In genomic region chr7:65180694-65181093, GRCm38 (mm10) we compare ENCODE assay signal across 28 mouse cellular contexts. TPM values are rescaled to one million over a fixed set of nuclear protein-coding genes. Genes with fewer than 3 reads are reported as not detected.
DNase-seq lines count a peak whose midpoint lies in the region; ATAC-seq and TF ChIP-seq lines count a peak whose summit lies in the region.
"Had no signal": no experiment of that assay in that cellular context is flagged by ENCODE, and none has a peak within 500 bp of the region (broad histone marks: within the 10 kb centered on the region; RNA-seq: fewer than 3 reads in every experiment).

No protein-coding gene starts in this region.

- ATAC-seq in hindbrain, embryonic 15.5 days (ENCODE audit: low FRiP score, low read depth) = 0 out of 2 replicates have a peak, but pooled peaks have one; percentile 15
- no peak for ATAC-seq in midbrain, postnatal 0 days (ENCODE audit: low FRiP score)
- ATAC-seq: activated CD4-positive, CD25-positive, alpha-beta regulatory T cell, adult 4 months; forebrain, embryonic 16.5 days; intestine, embryonic 15.5 days had no signal

- no peak overlapping the region for H3K4me2 ChIP-seq in hindbrain, embryonic 15.5 days
- no peak overlapping the region for H3K4me2 ChIP-seq in midbrain, postnatal 0 days (ENCODE audit: low read depth, low read length, poor library complexity, severe bottlenecking)
- H3K4me2 ChIP-seq: intestine, embryonic 15.5 days; limb, embryonic 13.5 days; lung, embryonic 14.5 days had no signal

- no peak overlapping the region for H3K27ac ChIP-seq in hindbrain, embryonic 15.5 days (replicated peaks)
- H3K27ac ChIP-seq in midbrain, postnatal 0 days (ENCODE audit: low read depth, low read length) = no peak overlapping the region
- no peak overlapping the region for H3K27ac ChIP-seq in limb, embryonic 10.5 days
- no peak overlapping the region for H3K27ac ChIP-seq in heart, adult 2 months
- H3K27ac ChIP-seq: forebrain, embryonic 10.5 days; heart, embryonic 10.5 days; intestine, embryonic 15.5 days; limb, embryonic 13.5 days; liver, embryonic 14.5 days had no signal

- no peaks in the 10 kb centered on the region for H3K27me3 ChIP-seq in hindbrain, embryonic 15.5 days
- no peaks in the 10 kb centered on the region for H3K27me3 ChIP-seq in midbrain, postnatal 0 days (ENCODE audit: insufficient read depth, low read length)
- H3K27me3 ChIP-seq in limb, embryonic 10.5 days (ENCODE audit: low read depth, poor library complexity, severe bottlenecking) = no peaks in the 10 kb centered on the region
- no peaks in the 10 kb centered on the region for H3K27me3 ChIP-seq in heart, adult 2 months (ENCODE audit: control insufficient read depth, insufficient read depth, low read length)
- H3K27me3 ChIP-seq: intestine, embryonic 15.5 days; limb, embryonic 13.5 days had no signal

- no peak overlapping the region for H3K4me3 ChIP-seq in hindbrain, embryonic 15.5 days
- H3K4me3 ChIP-seq in midbrain, postnatal 0 days (ENCODE audit: low read depth, low read length) = no peak overlapping the region
- H3K4me3 ChIP-seq in limb, embryonic 10.5 days = no peak overlapping the region
- no peak overlapping the region for H3K4me3 ChIP-seq in heart, adult 2 months
- H3K4me3 ChIP-seq: forebrain, embryonic 10.5 days; heart, embryonic 10.5 days; intestine, embryonic 15.5 days; limb, embryonic 13.5 days; myocyte had no signal

- peak; percentile 51 for DNase-seq in embryo, embryonic 10.5 days (ENCODE audit: low spot score)
- DNase-seq in embryo, embryonic 11.5 days (ENCODE audit: low read depth, low spot score) = peak; percentile 8
- DNase-seq in midbrain, postnatal 0 days (ENCODE audit: low spot score) = peak; percentile 10
- DNase-seq in layer of hippocampus, adult 9-10 months (ENCODE audit: low spot score) = no peak
- no peak for DNase-seq in limb, embryonic 10.5 days (ENCODE audit: low spot score)
- DNase-seq in Muller cell, postnatal 12 days (ENCODE audit: inconsistent ontology term) = no peak
- DNase-seq in heart, adult 2 months = no peak
- DNase-seq: adrenal gland, adult 8-10 months; cerebellum, adult 18-20 months; cerebellum, postnatal 25 days; gastrocnemius, postnatal 25 days; heart, postnatal 4 days; kidney, adult 8-10 months; kidney, postnatal 10 days; lung, embryonic 14.5 days; lung, postnatal 36 days; thymus, postnatal 14 days had no signal

- no peak for TF ChIP-seq POLR2A in heart, adult 2 months (IDR thresholded peaks at IDR 0.05; ENCODE audit: insufficient read depth, low read depth, low read length)

- H3K9me3 ChIP-seq in hindbrain, embryonic 15.5 days = no peaks in the 10 kb centered on the region
- H3K9me3 ChIP-seq in midbrain, postnatal 0 days (ENCODE audit: low read length) = no peaks in the 10 kb centered on the region
- no peaks in the 10 kb centered on the region for H3K9me3 ChIP-seq in limb, embryonic 10.5 days (replicated peaks)
- H3K9me3 ChIP-seq: forebrain, embryonic 10.5 days; heart, embryonic 10.5 days; intestine, embryonic 15.5 days; limb, embryonic 13.5 days had no signal

- intact Hi-C loops in heart, adult 2 months (cut with DNase I) = no loop called here

- TF ChIP-seq EP300 in heart, adult 2 months (IDR thresholded peaks at IDR 0.05; ENCODE audit: insufficient read depth, low read depth, low read length) = no peak

- H3K79me2 ChIP-seq in heart, adult 2 months (replicated peaks; ENCODE audit: control insufficient read depth, insufficient read depth, low read length) = no peaks in the 10 kb centered on the region

- TF ChIP-seq CTCF in midbrain, postnatal 0 days (IDR thresholded peaks at IDR 0.05) = no peak
- TF ChIP-seq CTCF in heart, adult 2 months (IDR thresholded peaks at IDR 0.05) = no peak

- 22% methylated on average over 5 of the region's 5 CpGs for WGBS in hindbrain, embryonic 15.5 days
- WGBS in midbrain, postnatal 0 days = 28% methylated on average over 5 of the region's 5 CpGs
- WGBS in limb, embryonic 10.5 days = 63% methylated on average over 5 of the region's 5 CpGs
- 46% methylated on average over 5 of the region's 5 CpGs for WGBS in heart, adult 2 months

- no peaks in the 10 kb centered on the region for H3K36me3 ChIP-seq in hindbrain, embryonic 15.5 days
- H3K36me3 ChIP-seq in midbrain, postnatal 0 days (ENCODE audit: insufficient read depth, low read length) = no peaks in the 10 kb centered on the region
- H3K36me3 ChIP-seq in limb, embryonic 10.5 days = no peaks in the 10 kb centered on the region
- no peaks in the 10 kb centered on the region for H3K36me3 ChIP-seq in heart, adult 2 months (ENCODE audit: control insufficient read depth, insufficient read depth, low read length)
- H3K36me3 ChIP-seq: forebrain, embryonic 10.5 days; heart, embryonic 10.5 days; intestine, embryonic 15.5 days; limb, embryonic 13.5 days had no signal

- no peak overlapping the region for H3K9ac ChIP-seq in hindbrain, embryonic 15.5 days
- H3K9ac ChIP-seq in midbrain, postnatal 0 days (replicated peaks; ENCODE audit: low read length, poor library complexity, severe bottlenecking) = no peak overlapping the region
- H3K9ac ChIP-seq in heart, adult 2 months (ENCODE audit: low read depth, low read length) = no peak overlapping the region
- H3K9ac ChIP-seq: intestine, embryonic 15.5 days; limb, embryonic 13.5 days; liver, embryonic 14.5 days; lung, embryonic 14.5 days had no signal

- no peaks in the 10 kb centered on the region for H3K4me1 ChIP-seq in hindbrain, embryonic 15.5 days (replicated peaks)
- H3K4me1 ChIP-seq in midbrain, postnatal 0 days (ENCODE audit: insufficient read depth, low read length) = no peaks in the 10 kb centered on the region
- H3K4me1 ChIP-seq in limb, embryonic 10.5 days = no peaks in the 10 kb centered on the region
- H3K4me1 ChIP-seq in heart, adult 2 months (ENCODE audit: control insufficient read depth, insufficient read depth, low read length) = no peaks in the 10 kb centered on the region
- H3K4me1 ChIP-seq: heart, embryonic 10.5 days; intestine, embryonic 15.5 days; limb, embryonic 13.5 days had no signal

RNA-seq across cellular contexts. Expression of gene Fam189a1, which starts 24.3 kb away (rescaled TPM):
- 13.7 and 17.1 TPM in 2 replicates for polyA plus RNA-seq in hindbrain, embryonic 15.5 days (2015; fragmentation: Nextera tagmentation; extraction: Ambion mirVana)
- 19.7 and 21.3 TPM in 2 replicates for total RNA-seq in midbrain, postnatal 0 days (2014; rRNA removed)
- 10.0 and 12.8 TPM in 2 replicates for polyA plus RNA-seq in midbrain, postnatal 0 days (2015; fragmentation: Nextera tagmentation; extraction: Ambion mirVana)
- polyA plus RNA-seq in limb, embryonic 10.5 days (2016; fragmentation: Nextera tagmentation; extraction: Ambion mirVana) = 0.18 and 0.23 TPM in 2 replicates
- total RNA-seq in heart, adult 2 months (2021) = not detected
- 0.15 and 0.64 TPM in 2 replicates for polyA plus RNA-seq in heart, adult 2 months (2012; rRNA removed)
- total RNA-seq: megakaryocyte-erythroid progenitor cell, adult 5-6 weeks; MEL had no signal
- polyA plus RNA-seq: activated CD4-positive, CD25-positive, alpha-beta regulatory T cell, adult 4 months had no signal

Comparison
In these comparisons a context has a peak if more than half of its experiments do, and no peak if none do; other contexts are left out.
1. DNase-seq: peak in embryo, embryonic 10.5 days (single experiment), embryo, embryonic 11.5 days (single experiment) and midbrain, postnatal 0 days (single experiment); none in layer of hippocampus, adult 9-10 months (single experiment), limb, embryonic 10.5 days (single experiment), Muller cell, postnatal 12 days (single experiment) and heart, adult 2 months (0 of 2).